ENCODE assay signal across 9 mouse cellular contexts in genomic region chr7:122015734-122016133, GRCm38 (mm10). TPM values are rescaled to one million over a fixed set of nuclear protein-coding genes. Genes with fewer than 3 reads are reported as not detected.
DNase-seq lines count a peak whose midpoint lies in the region; ATAC-seq and TF ChIP-seq lines count a peak whose summit lies in the region.
"Had no signal": no experiment of that assay in that cellular context is flagged by ENCODE, and none has a peak within 500 bp of the region (broad histone marks: within the 10 kb centered on the region; RNA-seq: fewer than 3 reads in every experiment).

No protein-coding gene starts in this region.

- TF ChIP-seq POLR2A in lung, adult 2 months (IDR thresholded peaks at IDR 0.05; ENCODE audit: borderline replicate concordance, extremely low read depth, low read depth, low read length) = no peak

- TF ChIP-seq CTCF in lung, adult 2 months (IDR thresholded peaks at IDR 0.05; ENCODE audit: insufficient read depth, low read length) = no peak
- TF ChIP-seq CTCF in intestine, postnatal 0 days (IDR thresholded peaks at IDR 0.05; ENCODE audit: low read depth) = no peak

- no peaks in the 10 kb centered on the region for H3K4me1 ChIP-seq in lung, adult 2 months (ENCODE audit: control insufficient read depth, insufficient read depth, low read length)
- H3K4me1 ChIP-seq in intestine, postnatal 0 days (replicated peaks; ENCODE audit: control insufficient read depth, insufficient read depth, low read length) = no peaks in the 10 kb centered on the region
- peaks cover 61% of the 10 kb centered on the region for H3K4me1 ChIP-seq in liver, embryonic 16.5 days (ENCODE audit: control insufficient read depth, low read depth, low read length)

- H3K9ac ChIP-seq in intestine, postnatal 0 days (ENCODE audit: low read depth, low read length) = no peak overlapping the region
- H3K9ac ChIP-seq in liver, embryonic 16.5 days (ENCODE audit: low read depth, low read length) = no peak overlapping the region
- H3K9ac ChIP-seq: embryonic facial prominence, embryonic 15.5 days had no signal

- 53% methylated on average over 10 of the region's 10 CpGs for WGBS in lung, adult 2 months
- WGBS in intestine, postnatal 0 days = 30% methylated on average over 10 of the region's 10 CpGs
- WGBS in liver, embryonic 16.5 days (ENCODE audit: insufficient replicate concordance) = 62% methylated on average over 10 of the region's 10 CpGs

- H3K27ac ChIP-seq in intestine, postnatal 0 days (ENCODE audit: low read depth, low read length) = peak overlapping the region; percentile 79
- peak overlapping the region; percentile 54 for H3K27ac ChIP-seq in liver, embryonic 16.5 days (ENCODE audit: low read length)
- H3K27ac ChIP-seq: embryonic facial prominence, embryonic 15.5 days had no signal

- H3K4me2 ChIP-seq in intestine, postnatal 0 days (replicated peaks; ENCODE audit: low read depth) = peak overlapping the region; percentile 44; the same call in 1 of the 2 replicates
- peak overlapping the region; percentile 24 for H3K4me2 ChIP-seq in liver, embryonic 16.5 days (ENCODE audit: low read depth, low read length)
- H3K4me2 ChIP-seq: embryonic facial prominence, embryonic 15.5 days had no signal

- DNase-seq in lung, adult 18-20 months = peak; percentile 33 to 42
- no peak for DNase-seq in lung, adult 2 months
- peak; percentile 70 for DNase-seq in gonadal fat pad, adult 2 months (ENCODE audit: low read depth)
- DNase-seq in spleen, adult 12 weeks (ENCODE audit: low spot score) = no peak
- DNase-seq in right cerebral cortex, adult 2 months (ENCODE audit: low spot score in 2 of 2) = no peak

- H3K36me3 ChIP-seq in intestine, postnatal 0 days (ENCODE audit: control insufficient read depth, insufficient read depth) = 0 out of 2 replicates have a peak, but pooled peaks cover 11% of the 10 kb centered on the region
- no peaks in the 10 kb centered on the region for H3K36me3 ChIP-seq in liver, embryonic 16.5 days (ENCODE audit: control insufficient read depth, insufficient read depth)

- no peak for ATAC-seq in intestine, postnatal 0 days
- ATAC-seq in liver, embryonic 16.5 days (ENCODE audit: low read depth) = no peak
- ATAC-seq in megakaryocyte, adult 5-6 weeks (ENCODE audit: poor library complexity, severe bottlenecking) = no peak

- no peaks in the 10 kb centered on the region for H3K9me3 ChIP-seq in intestine, postnatal 0 days (ENCODE audit: control insufficient read depth)
- no peaks in the 10 kb centered on the region for H3K9me3 ChIP-seq in liver, embryonic 16.5 days (replicated peaks; ENCODE audit: control insufficient read depth, low read length)
- H3K9me3 ChIP-seq: embryonic facial prominence, embryonic 15.5 days had no signal

- H3K4me3 ChIP-seq in lung, adult 2 months (replicated peaks; ENCODE audit: extremely low read depth, low read depth, low read length) = no peak overlapping the region
- H3K4me3 ChIP-seq in intestine, postnatal 0 days (ENCODE audit: low read depth, low read length) = no peak overlapping the region
- no peak overlapping the region for H3K4me3 ChIP-seq in liver, embryonic 16.5 days (ENCODE audit: low read depth, low read length)
- H3K4me3 ChIP-seq: embryonic facial prominence, embryonic 15.5 days had no signal

- no peaks in the 10 kb centered on the region for H3K27me3 ChIP-seq in intestine, postnatal 0 days (replicated peaks; ENCODE audit: control insufficient read depth, insufficient read depth, low read length)
- H3K27me3 ChIP-seq in liver, embryonic 16.5 days (ENCODE audit: control insufficient read depth, insufficient read depth, low read depth, low read length) = no peaks in the 10 kb centered on the region
- H3K27me3 ChIP-seq: embryonic facial prominence, embryonic 15.5 days had no signal

RNA-seq across cellular contexts. Expression of gene Gga2, which starts 5.3 kb away (rescaled TPM):
- 26.2 and 35.3 TPM in 2 replicates for polyA plus RNA-seq in lung, adult 2 months (2012; rRNA removed)
- 76.8 and 102 TPM in 2 replicates for polyA plus RNA-seq in gonadal fat pad, adult 2 months (2012; rRNA removed)
- 59.9 and 71.1 TPM in 2 replicates for polyA plus RNA-seq in intestine, postnatal 0 days (2015; fragmentation: Nextera tagmentation; extraction: Ambion mirVana)
- polyA plus RNA-seq in liver, embryonic 16.5 days (2015; fragmentation: Nextera tagmentation; extraction: Ambion mirVana) = 32.6 and 34.6 TPM in 2 replicates
- total RNA-seq in megakaryocyte, adult 5-6 weeks (2015) = 3.9 and 5.2 TPM in 2 replicates
- total RNA-seq in megakaryocyte, adult 5-6 weeks (2017) = 3.4 and 5.1 TPM in 2 replicates

RNA-seq across cellular contexts. Expression of gene Cog7, which starts 34.2 kb away (rescaled TPM):
- 25.6 and 29.7 TPM in 2 replicates for polyA plus RNA-seq in lung, adult 2 months (2012; rRNA removed)
- 29.6 and 34.2 TPM in 2 replicates for polyA plus RNA-seq in gonadal fat pad, adult 2 months (2012; rRNA removed)
- 6.3 and 7.6 TPM in 2 replicates for polyA plus RNA-seq in intestine, postnatal 0 days (2015; fragmentation: Nextera tagmentation; extraction: Ambion mirVana)
- 9.6 and 9.9 TPM in 2 replicates for polyA plus RNA-seq in liver, embryonic 16.5 days (2015; fragmentation: Nextera tagmentation; extraction: Ambion mirVana)
- total RNA-seq in megakaryocyte, adult 5-6 weeks (2015) = 7.6 and 7.7 TPM in 2 replicates
- total RNA-seq in megakaryocyte, adult 5-6 weeks (2017) = 7.8 and 8.3 TPM in 2 replicates

RNA-seq across cellular contexts. Expression of gene Ubfd1, which starts 51.2 kb away (rescaled TPM):
- polyA plus RNA-seq in lung, adult 2 months (2012; rRNA removed) = 17.5 and 21.1 TPM in 2 replicates
- polyA plus RNA-seq in gonadal fat pad, adult 2 months (2012; rRNA removed) = 31.5 and 36.7 TPM in 2 replicates
- 26.3 and 29.3 TPM in 2 replicates for polyA plus RNA-seq in intestine, postnatal 0 days (2015; fragmentation: Nextera tagmentation; extraction: Ambion mirVana)
- 12.4 and 14.7 TPM in 2 replicates for polyA plus RNA-seq in liver, embryonic 16.5 days (2015; fragmentation: Nextera tagmentation; extraction: Ambion mirVana)
- total RNA-seq in megakaryocyte, adult 5-6 weeks (2015) = 14.3 and 16.3 TPM in 2 replicates
- 14.4 and 15.0 TPM in 2 replicates for total RNA-seq in megakaryocyte, adult 5-6 weeks (2017)

RNA-seq across cellular contexts. Expression of gene Ears2, which starts 51.3 kb away (rescaled TPM):
- polyA plus RNA-seq in lung, adult 2 months (2012; rRNA removed) = 5.1 and 6.0 TPM in 2 replicates
- 12.9 and 15.8 TPM in 2 replicates for polyA plus RNA-seq in gonadal fat pad, adult 2 months (2012; rRNA removed)
- polyA plus RNA-seq in intestine, postnatal 0 days (2015; fragmentation: Nextera tagmentation; extraction: Ambion mirVana) = 7.1 and 8.0 TPM in 2 replicates
- polyA plus RNA-seq in liver, embryonic 16.5 days (2015; fragmentation: Nextera tagmentation; extraction: Ambion mirVana) = 7.4 and 8.2 TPM in 2 replicates
- total RNA-seq in megakaryocyte, adult 5-6 weeks (2015) = 1.0 and 1.5 TPM in 2 replicates
- 0.98 and 1.3 TPM in 2 replicates for total RNA-seq in megakaryocyte, adult 5-6 weeks (2017)

Comparison
In these comparisons a context has a peak if more than half of its experiments do, and no peak if none do; other contexts are left out.
1. DNase-seq: peak in lung, adult 18-20 months (2 of 2) and gonadal fat pad, adult 2 months (single experiment); none in lung, adult 2 months (single experiment), spleen, adult 12 weeks (single experiment) and right cerebral cortex, adult 2 months (0 of 2).